Mouse (Mus musculus): Measurements from ENCODE around the gene Gtf2e1.

The Gtf2e1 gene

GRCm38 (mm10) chr16:37539611-37540580 is at the start of gene Gtf2e1, which contains the start of gene Rabl3:
Gene Gtf2e1 (minus strand): TSS chr16:37539789.
Gene Rabl3 (plus strand): TSS chr16:37539885.
- peak; percentile 97 for DNase-seq

GRCm38 (mm10) chr16:37585129-37585563 is 45.6 kb upstream of the Gtf2e1 start:
- DNase-seq, result no peak

- DNase-seq, result peak; percentile 15
Observed at GRCm38 (mm10) chr16:37584218-37585035, 44.8 kb upstream of the Gtf2e1 start.

DNA sequence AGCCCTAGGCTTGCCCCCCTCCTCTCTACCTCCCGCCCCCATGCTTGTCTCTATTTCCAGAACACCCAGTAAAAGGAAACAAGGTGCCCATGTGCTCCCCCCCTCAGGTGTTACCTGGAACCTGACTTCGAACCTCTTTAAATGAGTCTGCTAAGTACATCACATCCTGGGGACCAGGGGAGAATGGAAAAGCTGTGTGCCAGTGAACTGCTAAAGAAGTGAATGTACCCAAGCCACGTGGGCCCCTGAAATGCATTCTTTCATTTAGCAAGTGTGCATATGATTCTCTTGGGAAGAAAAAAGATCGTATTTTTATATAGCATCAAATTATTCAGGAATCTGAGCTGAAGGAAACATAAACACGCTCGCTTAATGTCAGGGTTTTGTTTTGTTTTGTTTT is 44.2 kb upstream of the Gtf2e1 start:
- DNase-seq, result no peak

- no peak for DNase-seq
Observed at GRCm38 (mm10) chr16:37583306-37583705, 43.7 kb upstream of the Gtf2e1 start.

DNA sequence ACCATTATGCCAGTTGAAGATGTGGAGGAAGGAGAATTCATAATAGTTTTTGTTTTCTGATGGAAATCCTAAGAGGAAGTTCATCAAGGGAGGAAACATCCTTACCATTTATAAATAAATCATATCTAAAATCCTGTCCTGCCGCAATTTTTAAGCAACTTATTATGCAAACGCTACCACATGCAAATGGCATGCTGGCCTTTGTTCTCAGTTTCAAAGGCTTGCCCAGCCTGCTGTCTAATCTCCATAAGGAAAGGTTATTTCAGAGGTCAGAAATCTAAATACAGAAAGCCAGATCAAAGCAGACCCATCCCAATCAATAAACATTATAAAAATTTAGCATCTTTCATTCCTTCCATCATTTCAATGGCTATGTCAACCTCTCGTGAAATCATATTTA is 42.3 kb upstream of the Gtf2e1 start:
- no peak for DNase-seq

GRCm38 (mm10) chr16:37580651-37581050 is 41.1 kb upstream of the Gtf2e1 start:
- DNase-seq, result no peak

DNA sequence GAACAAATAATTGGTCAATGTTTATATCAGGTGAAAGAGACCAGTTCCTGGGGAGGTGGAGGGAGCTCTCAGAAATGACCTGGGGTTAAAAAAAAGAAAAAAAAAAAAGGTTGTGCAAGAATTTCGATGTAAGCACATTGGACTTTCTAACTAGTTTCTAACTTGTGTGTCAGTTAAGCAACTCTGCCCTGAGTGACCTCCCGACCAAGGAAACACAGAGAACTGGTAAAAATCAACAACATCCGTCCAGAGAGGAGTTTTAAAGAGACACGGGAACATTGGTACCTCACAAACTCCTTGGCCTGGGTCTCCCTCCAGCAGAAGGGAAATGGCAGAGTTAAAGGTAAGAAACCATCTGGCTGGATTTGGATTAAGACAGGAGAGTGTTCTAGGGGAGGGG is 40.4 kb upstream of the Gtf2e1 start, which contains the start of gene Hgd:
TSS of gene Hgd (plus strand) at position 160 of the 400 bp plus-strand sequence.
- DNase-seq, result no peak

GRCm38 (mm10) chr16:37579591-37579990 is 40.0 kb upstream of the Gtf2e1 start:
- no peak for DNase-seq

DNA sequence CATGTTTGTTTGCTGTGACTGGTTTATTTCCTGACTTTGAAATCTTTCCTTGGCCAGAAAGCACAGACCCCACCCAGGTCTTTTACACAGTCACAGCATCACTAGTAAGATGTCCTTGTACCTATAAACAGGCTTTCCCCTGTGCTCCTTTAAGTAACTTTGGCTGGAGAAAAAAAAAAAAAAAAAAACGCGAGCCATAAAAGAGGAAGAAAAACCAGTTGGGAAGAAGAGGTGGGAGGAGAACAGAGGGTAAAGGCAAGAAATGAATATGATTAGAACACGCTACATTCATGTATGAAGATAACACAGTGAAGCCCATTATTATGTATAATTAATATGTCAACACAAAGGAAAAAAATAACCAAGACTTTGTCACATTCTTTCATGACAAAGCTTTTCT is 35.7 kb upstream of the Gtf2e1 start:
- no peak for DNase-seq

GRCm38 (mm10) chr16:37573061-37573460 is 33.5 kb upstream of the Gtf2e1 start:
- DNase-seq, result no peak

- no peak for DNase-seq
Observed at GRCm38 (mm10) chr16:37572117-37572754, 32.6 kb upstream of the Gtf2e1 start.

GRCm38 (mm10) chr16:37571554-37571953 is 32.0 kb upstream of the Gtf2e1 start:
- no peak for DNase-seq

DNA sequence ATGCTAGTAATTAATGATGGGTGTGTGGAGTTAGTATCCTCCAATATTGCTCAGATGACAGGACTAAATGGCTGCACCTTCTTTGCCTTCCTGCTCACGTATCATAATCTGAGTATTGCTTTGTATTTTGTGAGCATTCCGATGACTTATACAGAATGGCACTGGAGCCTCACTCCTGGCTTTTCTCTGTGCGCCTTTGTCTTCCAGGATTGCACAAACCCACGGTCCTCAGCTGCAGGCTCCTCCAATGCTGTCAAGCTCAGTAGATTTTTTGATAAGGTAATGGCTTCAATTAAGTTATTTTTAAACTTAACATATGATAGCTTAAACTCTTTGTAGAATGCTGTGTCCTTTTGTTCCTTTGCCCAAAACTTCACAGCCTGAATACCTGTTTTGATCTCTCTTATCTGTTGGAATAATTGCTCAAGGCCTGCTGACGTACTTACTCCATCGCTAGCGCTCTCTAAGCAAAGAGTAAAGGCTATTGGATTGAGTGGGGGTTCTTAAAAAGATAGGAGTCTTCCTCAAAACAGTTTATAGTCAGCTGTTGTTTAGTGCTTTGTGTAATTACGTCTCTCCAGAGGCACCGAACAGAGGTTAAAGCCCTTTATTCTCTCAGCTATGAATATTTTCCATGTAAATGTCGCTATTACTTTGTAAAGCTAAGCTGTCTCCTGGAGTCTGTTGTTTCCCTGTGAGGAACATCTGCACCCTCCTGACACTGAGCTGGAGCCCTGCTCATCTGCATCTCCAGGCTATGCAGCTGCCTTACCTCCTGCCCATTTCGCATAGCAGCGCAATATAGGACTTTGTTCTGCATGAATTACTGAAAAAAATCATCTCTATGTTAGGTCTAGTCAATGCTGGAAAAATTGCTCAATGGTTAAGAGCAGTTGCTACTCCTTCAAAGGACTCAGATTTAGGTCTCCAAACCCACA is 27.8 kb upstream of the Gtf2e1 start:
- DNase-seq, result no peak

DNA sequence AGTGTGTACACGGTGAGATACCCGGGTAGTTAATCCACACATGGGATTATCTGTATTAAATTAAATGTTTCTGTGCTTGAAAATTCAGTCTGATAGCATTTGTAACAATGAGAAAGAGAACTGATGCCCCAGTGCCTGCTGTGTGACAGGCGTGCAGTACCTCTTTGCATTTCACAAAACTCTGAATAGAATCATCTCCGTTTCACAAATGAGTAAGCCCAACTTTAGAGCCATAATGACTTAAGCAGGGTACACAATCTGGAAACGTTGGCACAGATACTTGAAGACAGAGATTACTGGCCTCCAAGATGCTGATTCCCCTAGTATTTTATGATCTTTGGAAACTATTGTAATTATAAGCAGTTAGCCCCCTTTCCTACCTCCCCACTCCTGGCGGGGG is 26.5 kb upstream of the Gtf2e1 start:
- no peak for DNase-seq

GRCm38 (mm10) chr16:37565117-37565516 is 25.5 kb upstream of the Gtf2e1 start:
- no peak for DNase-seq

GRCm38 (mm10) chr16:37562961-37563360 is 23.4 kb upstream of the Gtf2e1 start:
- no peak for DNase-seq

DNA sequence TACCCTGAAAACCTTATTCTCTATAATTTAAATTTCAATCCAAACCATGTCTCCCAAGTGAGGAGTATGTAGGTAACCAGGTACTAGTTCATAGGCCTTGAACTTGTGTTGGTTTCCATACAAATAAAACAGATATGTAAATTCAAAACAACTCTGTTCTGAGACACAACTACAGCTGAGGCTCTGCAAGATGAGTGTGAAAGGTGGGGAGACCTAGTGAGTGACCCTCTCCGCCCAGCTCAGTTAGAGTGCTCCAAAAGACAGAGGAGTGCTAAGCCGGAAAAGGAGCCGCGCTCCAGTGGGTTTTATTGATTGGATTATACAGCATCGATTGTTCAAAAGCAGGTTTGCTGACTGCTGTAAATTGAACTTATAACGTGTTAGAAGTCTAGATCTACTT is 22.8 kb upstream of the Gtf2e1 start:
- DNase-seq, result no peak

GRCm38 (mm10) chr16:37552824-37553223 is 13.2 kb upstream of the Gtf2e1 start:
- DNase-seq, result no peak

- DNase-seq, result no peak
Observed at GRCm38 (mm10) chr16:37550981-37551380, 11.4 kb upstream of the Gtf2e1 start.

GRCm38 (mm10) chr16:37550266-37550665 is 10.7 kb upstream of the Gtf2e1 start:
- DNase-seq, result no peak

DNA sequence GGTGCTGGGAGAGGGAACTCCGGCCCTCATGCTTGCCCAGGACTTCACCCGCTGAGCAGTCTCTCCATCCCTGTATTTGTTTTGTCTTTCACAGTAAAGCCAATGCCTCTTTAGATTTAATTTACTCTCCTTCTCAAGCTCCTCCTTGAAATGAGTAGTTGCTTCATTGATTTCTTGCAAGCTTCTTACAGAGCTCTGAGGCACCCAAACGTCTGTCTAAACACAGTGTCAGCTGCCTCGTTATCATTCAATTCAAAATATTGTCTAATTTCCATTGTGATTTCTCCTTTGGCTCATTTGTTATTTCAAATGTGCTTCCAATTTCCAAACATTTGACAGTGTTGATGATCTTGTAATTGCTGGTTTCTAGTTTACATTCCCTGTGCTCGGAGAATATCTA is 6.7 kb upstream of the Gtf2e1 start:
- DNase-seq, result no peak
